Mouse (Mus musculus) urinary bladder, postnatal 36 days (tissue): ENCODE results near the gene Fam133b.

Source experiments
- DNase-seq, 2 experiments: peaks; one replicate each; pipeline ENCODE4 v3.0.0; 2022; ENCODE audit warnings: low spot score in 2 of 2, mixed read lengths in 1 of 2

Gene Fam133b

DNA sequence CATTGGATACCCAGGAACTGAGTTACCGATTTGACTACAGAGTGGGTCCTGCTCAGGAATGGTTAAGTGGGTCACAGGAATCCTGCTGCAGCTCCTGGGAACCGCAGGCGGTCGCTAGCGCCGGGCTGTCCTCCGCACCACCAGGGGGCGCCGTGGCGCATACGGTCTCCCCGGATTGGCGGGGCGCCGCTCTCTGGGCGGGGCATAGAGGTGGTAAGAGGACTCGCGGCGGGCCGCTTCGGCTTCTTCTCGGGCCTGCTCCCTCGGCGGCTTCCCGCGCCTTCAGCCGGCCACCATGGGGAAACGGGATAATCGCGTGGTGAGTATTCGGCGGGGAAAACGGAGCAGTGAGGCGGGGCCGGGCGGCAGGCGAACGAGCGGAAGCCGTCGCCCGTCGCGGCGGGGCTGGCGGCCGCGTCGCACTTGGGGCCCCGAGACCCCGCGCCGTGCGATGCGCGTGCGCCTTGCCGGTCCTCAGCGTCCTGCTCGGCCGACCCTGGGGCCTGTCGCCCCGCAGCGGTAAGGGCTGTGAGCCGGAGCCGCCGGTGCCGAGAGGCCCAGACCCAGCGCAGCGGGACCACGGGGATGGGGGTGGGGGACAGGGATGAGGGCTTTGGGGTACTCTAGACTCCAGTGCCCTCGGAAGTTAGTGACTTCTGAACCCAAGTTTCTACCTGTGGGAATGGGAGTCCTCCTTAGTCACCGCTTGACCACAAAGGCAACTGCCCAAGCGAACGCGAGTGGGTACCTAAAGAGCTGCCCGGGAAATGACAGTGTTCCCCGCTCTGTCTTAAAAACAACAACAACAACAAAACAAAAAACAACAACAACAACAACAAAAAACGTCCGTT is at the start of gene Fam133b:
Gene Fam133b, plus strand, starts transcription at position 205 of the 851 bp plus-strand sequence.
- DNase-seq = peak; percentile 95 to 96

DNA sequence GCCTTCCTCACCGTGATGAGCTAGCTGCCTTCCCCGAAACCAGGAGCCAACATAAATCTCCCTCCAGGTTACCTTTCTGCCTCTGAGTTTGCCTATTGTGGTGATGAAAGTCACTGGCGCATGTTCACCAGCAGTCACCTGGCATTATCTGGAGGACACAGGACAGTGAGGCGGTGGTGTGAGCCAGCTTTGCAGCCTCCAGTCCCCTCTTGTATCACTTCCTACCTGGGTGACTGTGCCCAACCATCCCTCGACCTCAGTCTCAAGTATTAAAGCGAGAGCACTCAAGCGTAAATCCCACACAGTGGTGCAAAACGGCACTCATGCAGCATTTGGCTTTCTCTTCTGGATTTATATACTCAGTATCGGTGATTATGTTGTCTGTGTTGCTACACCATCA is 49.7 kb upstream of the Fam133b start:
- DNase-seq = no peak

DNA sequence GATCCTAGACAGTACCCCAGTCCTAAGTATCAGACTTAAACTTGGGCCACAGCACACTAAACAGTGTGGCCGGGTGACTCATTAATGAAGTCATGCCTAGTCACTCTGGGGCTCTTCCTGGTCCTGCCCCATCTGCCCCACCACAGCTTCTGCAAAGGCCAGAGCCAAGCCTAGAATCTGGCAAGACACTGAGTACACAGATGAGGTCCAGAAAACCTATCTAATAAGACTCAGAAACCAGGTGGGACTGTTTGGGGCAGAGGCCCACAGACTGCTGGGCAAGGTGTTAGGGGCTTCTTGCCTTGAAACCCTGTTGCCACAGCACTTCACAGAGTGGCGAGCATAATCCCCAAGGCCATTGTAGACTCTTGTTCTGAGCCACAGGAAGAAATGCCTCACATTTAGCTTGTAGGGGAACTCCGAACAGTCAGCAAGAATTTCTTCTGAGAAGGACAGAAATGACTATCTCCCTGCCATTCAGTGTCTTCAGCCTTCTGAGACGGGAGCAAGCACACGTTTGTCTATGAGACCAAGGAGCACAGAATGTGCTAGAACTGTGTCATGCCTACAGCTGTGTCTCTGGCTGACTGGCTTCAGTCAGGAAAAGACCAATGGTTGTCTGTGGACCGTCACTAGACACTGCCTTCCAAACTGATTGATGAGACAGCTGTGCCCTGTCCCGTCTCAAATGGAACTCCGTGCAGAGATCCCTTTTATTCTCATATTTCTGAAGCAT is 49.0 kb upstream of the Fam133b start:
- no peak for DNase-seq

GRCm38 (mm10) chr5:3497505-3497925 is 46.1 kb upstream of the Fam133b start:
- no peak for DNase-seq

- DNase-seq = no peak
Observed at GRCm38 (mm10) chr5:3500298-3500697, 43.3 kb upstream of the Fam133b start.

- no peak for DNase-seq
Observed at GRCm38 (mm10) chr5:3500957-3501563, 42.6 kb upstream of the Fam133b start.

DNA sequence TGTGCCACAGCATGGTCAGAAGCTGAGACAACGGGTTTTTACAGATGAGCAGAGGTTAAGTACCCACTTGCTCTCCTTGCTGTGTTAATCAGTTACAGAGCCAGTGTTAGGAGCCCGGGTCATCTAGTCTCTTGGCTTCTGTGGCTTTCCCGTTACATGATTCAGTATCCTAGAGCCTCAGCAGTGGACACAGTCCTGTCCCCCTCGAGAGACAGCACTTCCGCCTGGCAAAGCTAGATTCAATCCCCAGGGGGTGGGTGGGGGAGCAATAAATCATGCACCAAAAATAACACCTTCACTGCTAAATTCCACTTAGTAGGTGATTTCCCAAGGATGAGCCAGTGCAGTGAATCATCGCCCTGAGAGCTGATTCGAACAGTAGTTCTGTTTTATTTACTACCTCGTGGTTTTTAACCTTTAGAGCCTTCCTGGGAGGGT is 42.0 kb upstream of the Fam133b start:
- no peak for DNase-seq

GRCm38 (mm10) chr5:3502610-3503350 is 40.9 kb upstream of the Fam133b start:
- peak in 1 of 2 experiments; percentile 53 for DNase-seq

GRCm38 (mm10) chr5:3503373-3503772 is 40.3 kb upstream of the Fam133b start:
- no peak for DNase-seq

- DNase-seq = no peak
Observed at GRCm38 (mm10) chr5:3503836-3504323, 39.8 kb upstream of the Fam133b start.

- DNase-seq = no peak
Observed at GRCm38 (mm10) chr5:3504453-3504852, 39.2 kb upstream of the Fam133b start.

GRCm38 (mm10) chr5:3505553-3505952 is 38.1 kb upstream of the Fam133b start:
- DNase-seq = no peak

- DNase-seq = no peak
Observed at GRCm38 (mm10) chr5:3508480-3509381, 34.9 kb upstream of the Fam133b start.

GRCm38 (mm10) chr5:3509503-3509902 is 34.1 kb upstream of the Fam133b start:
- no peak for DNase-seq

DNA sequence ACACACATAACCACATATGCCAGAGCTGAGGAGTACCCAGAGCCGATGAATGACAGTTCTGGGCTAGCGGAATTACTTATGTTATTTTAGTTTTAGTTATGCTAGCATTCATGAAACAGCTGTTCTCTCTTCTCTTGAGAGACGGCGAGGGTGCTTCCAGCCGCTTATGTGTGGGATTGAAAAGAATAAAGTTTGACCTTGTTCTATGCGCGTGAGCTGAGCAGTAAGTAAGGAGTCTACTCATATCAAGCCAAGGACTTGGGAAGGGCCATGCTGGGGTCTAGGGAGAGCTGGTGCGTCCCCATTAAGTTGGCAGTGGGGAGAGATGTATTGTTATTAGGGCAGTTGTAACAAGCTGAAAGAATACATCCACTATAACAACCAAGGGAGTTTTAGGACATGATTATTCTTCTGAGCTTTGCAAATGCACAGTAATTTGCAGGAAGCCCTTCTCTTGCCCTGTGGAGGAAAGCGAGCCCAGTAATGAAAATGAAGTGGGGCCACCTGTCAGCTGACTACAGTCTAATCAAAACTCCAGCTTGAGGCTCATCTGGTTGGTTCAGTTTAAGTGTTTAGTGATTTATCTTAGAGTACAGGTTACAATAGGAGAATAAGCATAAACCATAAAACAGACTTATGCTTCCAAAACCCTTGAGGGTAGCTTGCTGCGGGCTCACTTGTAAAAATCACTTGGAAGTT is 32.4 kb upstream of the Fam133b start:
- DNase-seq = no peak

- no peak for DNase-seq
Observed at GRCm38 (mm10) chr5:3512584-3512983, 31.0 kb upstream of the Fam133b start.

GRCm38 (mm10) chr5:3514901-3515311 is 28.7 kb upstream of the Fam133b start:
- DNase-seq = no peak

DNA sequence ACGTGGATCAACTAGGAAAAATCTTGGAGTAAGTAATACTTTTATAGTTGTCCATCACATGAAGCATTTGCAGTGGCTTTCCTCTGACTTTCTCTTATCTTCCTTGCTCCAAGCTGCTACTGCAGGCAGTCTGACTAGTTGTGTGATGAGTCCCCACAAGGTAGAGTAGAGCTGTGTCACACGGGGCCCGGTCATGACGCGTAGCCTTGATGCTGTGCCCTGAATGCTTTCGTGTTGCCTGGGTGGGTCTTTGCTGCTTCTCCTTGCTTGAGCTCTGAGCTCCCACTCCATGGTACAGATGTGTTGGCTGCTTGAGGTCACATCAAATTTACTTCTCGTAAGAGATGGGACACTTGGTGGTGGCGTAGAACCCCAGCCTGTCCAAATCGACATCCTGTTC is 28.2 kb upstream of the Fam133b start:
- no peak for DNase-seq

DNA sequence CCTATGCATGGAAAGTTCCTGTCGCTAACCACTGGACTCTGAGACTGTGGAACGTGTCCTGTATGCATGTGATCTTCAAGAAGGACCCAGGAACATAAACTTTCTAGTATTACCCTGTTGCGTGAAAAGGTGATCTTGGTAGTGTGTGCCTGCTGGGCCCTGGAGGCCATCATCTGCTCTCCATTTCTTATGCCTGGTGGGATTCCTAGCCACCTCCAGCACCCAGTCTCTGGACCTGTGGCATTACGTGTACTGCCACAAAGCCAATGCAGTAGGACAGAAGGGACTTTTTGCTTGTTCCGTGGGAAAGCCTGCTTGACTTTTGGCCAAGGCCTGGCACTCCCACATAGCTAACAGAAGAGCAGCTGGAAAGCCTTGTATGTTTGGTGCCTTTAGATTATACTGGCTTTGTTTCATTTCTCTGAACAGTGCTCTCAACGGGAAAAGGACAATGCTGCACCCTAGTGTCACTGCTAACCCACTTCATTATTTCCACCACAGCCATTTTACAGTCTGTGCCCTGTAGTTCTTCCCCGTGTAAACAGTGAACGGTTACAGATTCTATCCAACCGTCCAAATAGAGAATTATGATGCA is 27.1 kb upstream of the Fam133b start:
- no peak for DNase-seq
